Mouse (Mus musculus) neural tube, embryonic 15.5 days (tissue): ENCODE measurements around the gene Mylk. TPM values are rescaled to one million over a fixed set of nuclear protein-coding genes. Genes with fewer than 3 reads are reported as not detected.

Source experiments
- ATAC-seq: fragments of 200-750 bp; cut with Nextera tagmentation; 2 replicates; pipeline ENCODE4 v1.8.0; 2017; ENCODE audit warnings: mild to moderate bottlenecking, moderate TSS enrichment, moderate library complexity; ENCODE audit not compliant: low FRiP score
- H3K27ac ChIP-seq: fragments of 300-500 bp; sonication (generic); replicated peaks from 2 replicates; pipeline ENCODE4 v1.5.1; 2015; ENCODE audit warnings: mild to moderate bottlenecking, inconsistent platforms
- H3K27me3 ChIP-seq: fragments of 300-500 bp; sonication (generic); replicated peaks from 2 replicates; pipeline ENCODE4 v1.6.1; 2015; ENCODE audit warnings: inconsistent platforms
- H3K36me3 ChIP-seq: fragments of 300-500 bp; sonication (generic); 2 replicates; pipeline ENCODE4 v1.6.1; 2015; ENCODE audit warnings: inconsistent platforms
- H3K4me1 ChIP-seq: fragments of 300-500 bp; sonication (generic); 2 replicates; pipeline ENCODE4 v1.6.1; 2015; ENCODE audit warnings: inconsistent platforms
- H3K4me2 ChIP-seq: fragments of 300-500 bp; sonication (generic); 2 replicates; pipeline ENCODE4 v1.6.1; 2015; ENCODE audit warnings: inconsistent platforms, mild to moderate bottlenecking, moderate library complexity
- H3K4me3 ChIP-seq: fragments of 300-500 bp; sonication (generic); replicated peaks from 2 replicates; pipeline ENCODE4 v1.5.1; 2015; ENCODE audit warnings: mild to moderate bottlenecking, inconsistent platforms
- H3K9ac ChIP-seq: fragments of 300-500 bp; sonication (generic); replicated peaks from 2 replicates; pipeline ENCODE4 v1.6.1; 2015; ENCODE audit warnings: mild to moderate bottlenecking, inconsistent platforms
- H3K9me3 ChIP-seq: fragments of 300-500 bp; sonication (generic); replicated peaks from 2 replicates; pipeline ENCODE4 v1.6.1; 2016; ENCODE audit warnings: inconsistent platforms
- WGBS: fragments of 180-500 bp; shearing (Covaris S2); methylation state at CpG from one replicate; pipeline ENCODE4 v1.1.7; 2015; ENCODE audit warnings: mixed read lengths; 5-methylcytosine and 5-hydroxymethylcytosine counted together
- polyA plus RNA-seq: library from polyadenylated mRNA; unstranded; fragments of >200 nt; fragmentation: Nextera tagmentation; extraction: Ambion mirVana; gene quantifications from 2 replicates; pipeline ENCODE4 v1.2.1, GENCODE M21; 2015

Mylk gene
- polyA plus RNA-seq, 1 experiment from 2014 or later: 4.5 TPM

DNA sequence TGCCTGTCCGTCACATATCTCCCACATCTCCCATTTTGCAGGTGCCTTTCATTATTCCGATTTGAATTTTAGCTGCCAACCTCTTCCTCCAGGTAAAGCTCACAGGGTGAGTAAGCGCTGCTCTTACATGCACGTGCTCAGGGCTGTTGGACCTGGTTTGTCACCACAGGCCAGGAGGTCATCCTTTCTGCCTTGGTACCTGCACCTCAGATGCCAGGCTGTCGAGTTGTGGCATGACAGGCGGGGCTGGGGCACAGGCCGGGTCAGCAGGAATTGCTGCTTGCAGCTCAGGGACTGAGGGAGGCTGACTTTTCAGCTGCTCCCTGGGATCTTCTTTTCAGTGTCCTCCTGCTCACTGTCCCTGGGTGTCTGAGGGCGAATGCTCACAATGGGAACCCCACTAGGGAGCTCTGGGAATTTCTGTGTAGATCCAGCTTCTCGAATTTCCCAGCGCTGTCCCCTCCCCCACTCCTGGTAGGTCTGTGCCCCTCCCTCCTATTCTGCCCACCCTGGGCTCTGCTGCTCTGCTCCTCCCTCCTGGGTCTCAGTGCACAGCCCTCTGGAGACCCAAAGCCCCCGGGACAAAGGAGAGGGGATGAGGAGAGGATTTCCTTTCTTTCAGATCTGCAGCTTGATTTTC lies 3.2 kb downstream of the Mylk start:
- H3K4me2 ChIP-seq: no peak overlapping the region
- H3K9ac ChIP-seq: no peak overlapping the region
- ATAC-seq: no peak
- no peak overlapping the region for H3K4me3 ChIP-seq
- H3K9me3 ChIP-seq: no peaks in the 10 kb centered on the region
- no peaks in the 10 kb centered on the region for H3K36me3 ChIP-seq
- peaks cover 21% of the 10 kb centered on the region for H3K27me3 ChIP-seq
- H3K4me1 ChIP-seq: peaks cover 18% of the 10 kb centered on the region
- 24% methylated on average over 11 of the region's 11 CpGs for WGBS
- no peak overlapping the region for H3K27ac ChIP-seq

- ATAC-seq: no peak
- no peaks in the 10 kb centered on the region for H3K9me3 ChIP-seq
- no peak overlapping the region for H3K4me2 ChIP-seq
- H3K4me1 ChIP-seq: peaks cover 18% of the 10 kb centered on the region
- H3K4me3 ChIP-seq: no peak overlapping the region
- no peaks in the 10 kb centered on the region for H3K36me3 ChIP-seq
- H3K27ac ChIP-seq: no peak overlapping the region
- 75% methylated on average over 4 of the region's 4 CpGs for WGBS
- H3K27me3 ChIP-seq: peaks cover 15% of the 10 kb centered on the region
- no peak overlapping the region for H3K9ac ChIP-seq
These were observed 4.5 kb downstream of the Mylk start for GRCm38 (mm10) chr16:34749536-34749935.

GRCm38 (mm10) chr16:34752026-34752425 lies 7.0 kb downstream of the Mylk start:
- H3K9ac ChIP-seq: no peak overlapping the region
- H3K27ac ChIP-seq: no peak overlapping the region
- no peaks in the 10 kb centered on the region for H3K36me3 ChIP-seq
- ATAC-seq: no peak
- 43% methylated on average over 3 of the region's 3 CpGs for WGBS
- peaks cover 5% of the 10 kb centered on the region; the same call in 1 of the 2 replicates for H3K4me1 ChIP-seq
- peaks cover 3% of the 10 kb centered on the region for H3K27me3 ChIP-seq
- no peak overlapping the region for H3K4me2 ChIP-seq
- no peak overlapping the region for H3K4me3 ChIP-seq
- H3K9me3 ChIP-seq: no peaks in the 10 kb centered on the region

DNA sequence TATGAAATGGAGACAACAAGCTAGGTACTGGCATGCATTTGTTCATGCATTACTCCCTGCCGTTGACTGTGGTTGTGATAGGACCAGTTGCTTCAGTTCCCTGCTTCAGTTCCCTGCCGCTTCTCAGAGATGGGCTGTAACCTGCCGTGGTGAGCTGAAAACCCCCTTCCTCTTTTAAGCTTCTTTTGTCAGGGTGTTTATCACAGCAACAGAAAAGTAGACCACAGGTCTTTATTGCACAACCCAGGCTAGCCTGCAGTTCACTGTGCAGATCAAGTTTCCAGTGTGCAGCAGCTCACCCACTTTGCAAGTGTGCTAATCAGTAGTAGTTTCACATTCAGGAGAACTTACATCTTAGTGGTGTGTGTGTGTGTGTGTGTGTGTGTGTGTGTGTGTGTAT lies 8.0 kb downstream of the Mylk start:
- WGBS: 90% methylated on average over 3 of the region's 3 CpGs
- no peak for ATAC-seq
- H3K27ac ChIP-seq: no peak overlapping the region
- no peaks in the 10 kb centered on the region for H3K9me3 ChIP-seq
- H3K4me1 ChIP-seq: peaks cover 5% of the 10 kb centered on the region; the same call in 1 of the 2 replicates
- H3K9ac ChIP-seq: no peak overlapping the region
- no peaks in the 10 kb centered on the region for H3K36me3 ChIP-seq
- no peaks in the 10 kb centered on the region for H3K27me3 ChIP-seq
- no peak overlapping the region for H3K4me3 ChIP-seq
- no peak overlapping the region for H3K4me2 ChIP-seq

GRCm38 (mm10) chr16:34756991-34757390 lies 12.0 kb downstream of the Mylk start:
- no peak overlapping the region for H3K4me2 ChIP-seq
- H3K27me3 ChIP-seq: no peaks in the 10 kb centered on the region
- H3K4me1 ChIP-seq: no peaks in the 10 kb centered on the region
- H3K9ac ChIP-seq: no peak overlapping the region
- no peak overlapping the region for H3K27ac ChIP-seq
- H3K4me3 ChIP-seq: no peak overlapping the region
- H3K36me3 ChIP-seq: no peaks in the 10 kb centered on the region
- ATAC-seq: no peak
- 85% methylated on average over 7 of the region's 7 CpGs for WGBS
- no peaks in the 10 kb centered on the region for H3K9me3 ChIP-seq

- no peak overlapping the region for H3K4me2 ChIP-seq
- H3K4me3 ChIP-seq: no peak overlapping the region
- H3K9ac ChIP-seq: no peak overlapping the region
- no peaks in the 10 kb centered on the region for H3K27me3 ChIP-seq
- ATAC-seq: no peak
- H3K27ac ChIP-seq: no peak overlapping the region
- no peaks in the 10 kb centered on the region for H3K9me3 ChIP-seq
- no peaks in the 10 kb centered on the region for H3K4me1 ChIP-seq
- WGBS: 65% methylated on average over 5 of the region's 5 CpGs
- H3K36me3 ChIP-seq: no peaks in the 10 kb centered on the region
These were observed 13.2 kb downstream of the Mylk start for GRCm38 (mm10) chr16:34758205-34758604.

- Histone ChIP-seq H3K4me2 (no peak overlapping the region), H3K27ac (no peak overlapping the region), H3K36me3 (no peaks in the 10 kb centered on the region)
These were observed 19.1 kb downstream of the Mylk start for GRCm38 (mm10) chr16:34763959-34764591.

DNA sequence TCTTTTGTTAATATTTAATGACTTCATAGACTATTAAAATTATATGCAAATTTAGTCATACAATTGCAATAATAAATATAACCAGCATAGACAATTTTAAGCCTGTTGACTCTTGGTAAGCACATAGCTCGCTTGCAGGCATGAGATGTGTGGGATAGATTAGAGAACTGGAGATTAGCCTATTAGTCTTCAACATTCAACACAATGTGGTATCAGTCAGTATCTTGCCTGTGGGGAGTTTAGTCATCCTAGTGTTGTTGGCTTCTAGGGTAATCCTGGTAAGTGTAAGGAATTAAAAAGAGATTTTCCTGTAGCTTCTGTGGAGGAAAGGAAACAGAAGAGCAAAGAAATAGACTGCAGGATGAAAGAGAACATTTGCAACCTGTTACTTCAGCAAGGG lies 20.7 kb downstream of the Mylk start:
- Histone ChIP-seq H3K27me3 (no peaks in the 10 kb centered on the region), H3K4me2 (no peak overlapping the region), H3K36me3 (no peaks in the 10 kb centered on the region), H3K4me1 (no peaks in the 10 kb centered on the region), H3K9ac (no peak overlapping the region), H3K27ac (no peak overlapping the region), H3K9me3 (no peaks in the 10 kb centered on the region), H3K4me3 (no peak overlapping the region)
- no peak for ATAC-seq
- WGBS: 94% methylated on average over 1 of the region's 1 CpGs

More at GRCm38 (mm10) chr16:34763959-34764591, 19.1 kb downstream of the Mylk start:
- no peaks in the 10 kb centered on the region for H3K4me1 ChIP-seq
- no peaks in the 10 kb centered on the region for H3K27me3 ChIP-seq
- ATAC-seq: no peak
- no peak overlapping the region for H3K9ac ChIP-seq
- 87% methylated on average over 9 of the region's 9 CpGs for WGBS
- H3K4me3 ChIP-seq: no peak overlapping the region
- H3K9me3 ChIP-seq: no peaks in the 10 kb centered on the region

DNA sequence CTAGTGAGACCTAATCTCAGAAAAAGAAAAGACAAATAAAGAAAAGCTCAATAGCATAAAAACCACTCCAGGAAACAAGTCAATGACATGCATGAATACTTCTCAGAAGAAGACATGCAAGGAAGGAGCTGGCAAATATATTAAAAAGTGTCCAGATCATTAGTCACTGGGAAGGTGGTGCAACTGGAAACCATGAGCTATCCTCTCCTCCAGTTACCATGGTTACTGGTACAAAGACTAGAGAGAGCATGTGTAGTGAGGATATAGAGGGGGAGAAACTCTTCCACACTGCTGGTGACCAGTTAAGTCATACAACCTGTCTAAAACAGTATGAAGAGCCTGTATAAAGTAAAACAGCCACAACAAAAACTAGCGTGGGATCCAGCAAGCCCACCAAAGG lies 21.2 kb downstream of the Mylk start:
- H3K27ac ChIP-seq: no peak overlapping the region
- H3K9me3 ChIP-seq: no peaks in the 10 kb centered on the region
- H3K4me2 ChIP-seq: no peak overlapping the region
- no peaks in the 10 kb centered on the region for H3K36me3 ChIP-seq
- no peaks in the 10 kb centered on the region for H3K4me1 ChIP-seq
- no peak overlapping the region for H3K9ac ChIP-seq
- no peaks in the 10 kb centered on the region for H3K27me3 ChIP-seq
- H3K4me3 ChIP-seq: no peak overlapping the region
- WGBS: 94% methylated on average over 1 of the region's 1 CpGs
- ATAC-seq: no peak

DNA sequence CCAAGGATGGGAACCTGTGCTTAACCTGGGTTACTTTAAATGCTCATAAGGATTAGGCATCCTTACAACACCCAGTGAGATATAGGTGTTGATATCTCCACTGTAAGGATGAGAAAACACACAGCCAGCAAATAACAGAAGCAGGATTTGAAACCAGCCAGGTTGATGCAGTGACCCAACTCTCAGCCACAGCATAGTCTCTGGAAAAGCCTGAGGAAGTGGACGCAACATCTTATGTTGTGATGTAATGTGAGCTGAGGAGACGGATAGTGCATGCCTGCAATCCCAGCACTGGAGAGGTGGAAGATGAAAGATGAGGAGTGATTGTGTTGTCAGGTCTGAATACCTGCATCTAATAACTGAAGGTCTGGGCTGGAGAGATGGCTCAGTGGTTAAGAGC lies 22.4 kb downstream of the Mylk start:
- WGBS: 96% methylated on average over 2 of the region's 2 CpGs

GRCm38 (mm10) chr16:34768436-34768835 lies 23.4 kb downstream of the Mylk start:
- peaks cover 7% of the 10 kb centered on the region; the same call in 1 of the 2 replicates for H3K4me1 ChIP-seq

More for the DNA sequence above, 22.4 kb downstream of the Mylk start:
- no peaks in the 10 kb centered on the region for H3K9me3 ChIP-seq
- H3K36me3 ChIP-seq: no peaks in the 10 kb centered on the region
- no peaks in the 10 kb centered on the region for H3K4me1 ChIP-seq
- no peak overlapping the region for H3K4me3 ChIP-seq
- ATAC-seq: no peak
- H3K9ac ChIP-seq: no peak overlapping the region
- H3K4me2 ChIP-seq: no peak overlapping the region
- H3K27me3 ChIP-seq: no peaks in the 10 kb centered on the region
- no peak overlapping the region for H3K27ac ChIP-seq

DNA sequence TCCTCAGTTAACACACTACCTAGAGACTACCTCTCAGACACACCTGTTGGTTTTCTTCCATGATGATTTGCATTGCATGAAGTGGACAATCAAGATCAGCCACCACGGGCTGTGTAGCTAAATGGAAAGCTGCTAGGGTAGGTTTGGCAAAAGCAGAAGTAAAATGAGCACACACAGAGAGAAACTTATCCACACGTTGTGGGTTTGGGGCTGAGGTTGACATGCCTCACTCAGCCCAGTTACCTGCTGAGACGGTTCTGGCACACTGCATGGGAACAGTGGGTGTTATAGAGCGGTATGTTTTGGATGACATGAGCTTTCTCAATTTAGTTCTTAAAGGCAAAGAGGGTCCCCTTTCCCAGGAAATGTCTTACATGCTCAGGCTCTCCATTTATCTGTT lies 25.1 kb downstream of the Mylk start:
- Histone ChIP-seq H3K36me3 (no peaks in the 10 kb centered on the region), H3K4me2 (no peak overlapping the region), H3K9ac (no peak overlapping the region), H3K4me3 (no peak overlapping the region), H3K9me3 (no peaks in the 10 kb centered on the region), H3K27me3 (no peaks in the 10 kb centered on the region), H3K27ac (no peak overlapping the region), H3K4me1 (peaks cover 7% of the 10 kb centered on the region; the same call in 1 of the 2 replicates)
- WGBS: 88% methylated on average over 4 of the region's 4 CpGs
- no peak for ATAC-seq

More at GRCm38 (mm10) chr16:34768436-34768835, 23.4 kb downstream of the Mylk start:
- no peaks in the 10 kb centered on the region for H3K9me3 ChIP-seq
- no peaks in the 10 kb centered on the region for H3K27me3 ChIP-seq
- no peak for ATAC-seq
- H3K4me3 ChIP-seq: no peak overlapping the region
- no peak overlapping the region for H3K27ac ChIP-seq
- H3K4me2 ChIP-seq: no peak overlapping the region
- no peaks in the 10 kb centered on the region for H3K36me3 ChIP-seq
- 76% methylated on average over 4 of the region's 4 CpGs for WGBS
- H3K9ac ChIP-seq: no peak overlapping the region
